Mouse (Mus musculus): Measurements from ENCODE around the gene Oas1f. TPM values are rescaled to one million over a fixed set of nuclear protein-coding genes. Genes with fewer than 3 reads are reported as not detected.

The Oas1f gene
- total RNA-seq, 1 experiment: 0.45 TPM

DNA sequence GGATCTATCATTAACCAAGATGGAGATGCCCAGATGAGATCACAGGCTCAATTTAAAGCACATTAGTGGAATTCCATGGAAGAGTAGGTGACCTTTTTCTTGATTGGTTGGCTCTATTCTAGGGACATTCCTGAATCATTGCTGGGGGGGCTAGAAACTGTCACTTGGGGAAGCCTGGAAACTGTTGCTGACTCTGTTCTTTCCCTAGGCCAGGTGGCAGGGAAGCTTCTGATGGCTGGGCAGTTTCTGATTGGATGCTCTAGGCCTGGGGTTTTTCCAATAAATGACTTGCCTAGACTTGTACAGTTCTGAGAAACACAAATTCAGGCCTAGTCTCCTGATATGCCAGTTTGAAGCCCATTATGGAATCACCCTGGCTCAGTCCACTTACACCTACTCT is 28.2 kb upstream of the Oas1f start:
- in situ Hi-C loops (cut with MboI; ENCODE audit: low sequenced_read_pairs in 2 of 2, unreplicated experiment in 2 of 2): no loop called here
- no peaks in the 10 kb centered on the region for H3K4me1 ChIP-seq (ENCODE audit: control insufficient read depth in 2 of 2, insufficient read depth in 2 of 2, low read length in 2 of 2, poor library complexity in 1 of 2)
- TF ChIP-seq HCFC1 (IDR thresholded peaks at IDR 0.05; ENCODE audit: borderline replicate concordance, insufficient read depth, low read length) (no peak), ZNF384 (IDR thresholded peaks at IDR 0.05; ENCODE audit: low read depth, low read length) (no peak), CHD2 (IDR thresholded peaks at IDR 0.05; ENCODE audit: low read depth, low read length) (no peak), ZC3H11A (IDR thresholded peaks at IDR 0.05; ENCODE audit: borderline replicate concordance, low read depth, low read length) (no peak), MAFK (IDR thresholded peaks at IDR 0.05; ENCODE audit: insufficient read depth, low read depth, low read length) (no peak)
- H3K36me3 ChIP-seq (ENCODE audit: control insufficient read depth, insufficient read depth, low read length, poor library complexity, severe bottlenecking): no peaks in the 10 kb centered on the region
- DNase-seq (ENCODE audit: low read depth, low spot score): no peak
- H3K9me3 ChIP-seq (ENCODE audit: control insufficient read depth, insufficient read depth, low read depth, low read length): no peaks in the 10 kb centered on the region
- H3K4me3 ChIP-seq (ENCODE audit: insufficient read depth in 1 of 2, low read depth in 1 of 2, low read length in 2 of 2, poor library complexity in 1 of 2, severe bottlenecking in 1 of 2): no peak overlapping the region
- no peak overlapping the region for H3K9ac ChIP-seq (ENCODE audit: insufficient read depth, low read depth, low read length, poor library complexity, severe bottlenecking)
- H3K27ac ChIP-seq (ENCODE audit: insufficient read depth, low read depth, low read length, poor library complexity, severe bottlenecking): no peak overlapping the region

DNA sequence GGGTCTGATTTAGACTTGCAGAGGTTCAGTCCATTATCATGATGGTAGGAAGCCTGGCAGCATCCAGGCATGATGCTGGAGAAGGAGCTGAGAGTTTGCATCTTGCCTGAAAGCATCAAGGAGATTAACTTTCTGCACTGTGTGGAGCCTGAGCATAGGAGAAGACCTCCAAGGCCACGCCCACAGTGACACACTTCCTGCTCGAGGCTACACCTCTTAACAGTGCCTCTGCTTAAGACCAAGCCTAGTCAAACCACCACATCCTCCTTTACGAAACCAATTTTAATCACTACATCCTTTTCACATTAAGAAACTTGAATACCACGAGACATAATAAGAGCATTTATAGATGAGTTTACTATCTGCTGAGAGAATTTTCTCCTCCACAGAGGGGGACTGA is 16.1 kb upstream of the Oas1f start:
- Histone ChIP-seq H3K9me3 (ENCODE audit: control insufficient read depth, insufficient read depth, low read depth, low read length) (peaks cover 5% of the 10 kb centered on the region; the same call in 1 of the 2 replicates), H3K27ac (ENCODE audit: insufficient read depth, low read depth, low read length, poor library complexity, severe bottlenecking) (no peak overlapping the region), H3K9ac (ENCODE audit: insufficient read depth, low read depth, low read length, poor library complexity, severe bottlenecking) (no peak overlapping the region), H3K36me3 (ENCODE audit: control insufficient read depth, insufficient read depth, low read length, poor library complexity, severe bottlenecking) (no peaks in the 10 kb centered on the region), H3K4me1 (ENCODE audit: control insufficient read depth in 2 of 2, insufficient read depth in 2 of 2, low read length in 2 of 2, poor library complexity in 1 of 2) (no peaks in the 10 kb centered on the region), H3K4me3 (ENCODE audit: insufficient read depth in 1 of 2, low read depth in 1 of 2, low read length in 2 of 2, poor library complexity in 1 of 2, severe bottlenecking in 1 of 2) (no peak overlapping the region)
- no peak for TF ChIP-seq MAFK (IDR thresholded peaks at IDR 0.05; ENCODE audit: insufficient read depth, low read depth, low read length)
- TF ChIP-seq HCFC1 (IDR thresholded peaks at IDR 0.05; ENCODE audit: borderline replicate concordance, insufficient read depth, low read length): no peak
- no peak for TF ChIP-seq ZC3H11A (IDR thresholded peaks at IDR 0.05; ENCODE audit: borderline replicate concordance, low read depth, low read length)
- no peak for TF ChIP-seq ZNF384 (IDR thresholded peaks at IDR 0.05; ENCODE audit: low read depth, low read length)
- TF ChIP-seq CHD2 (IDR thresholded peaks at IDR 0.05; ENCODE audit: low read depth, low read length): no peak
- in situ Hi-C loops (cut with MboI; ENCODE audit: low sequenced_read_pairs in 2 of 2, unreplicated experiment in 2 of 2): no loop called here
- no peak for DNase-seq (ENCODE audit: low read depth, low spot score)

DNA sequence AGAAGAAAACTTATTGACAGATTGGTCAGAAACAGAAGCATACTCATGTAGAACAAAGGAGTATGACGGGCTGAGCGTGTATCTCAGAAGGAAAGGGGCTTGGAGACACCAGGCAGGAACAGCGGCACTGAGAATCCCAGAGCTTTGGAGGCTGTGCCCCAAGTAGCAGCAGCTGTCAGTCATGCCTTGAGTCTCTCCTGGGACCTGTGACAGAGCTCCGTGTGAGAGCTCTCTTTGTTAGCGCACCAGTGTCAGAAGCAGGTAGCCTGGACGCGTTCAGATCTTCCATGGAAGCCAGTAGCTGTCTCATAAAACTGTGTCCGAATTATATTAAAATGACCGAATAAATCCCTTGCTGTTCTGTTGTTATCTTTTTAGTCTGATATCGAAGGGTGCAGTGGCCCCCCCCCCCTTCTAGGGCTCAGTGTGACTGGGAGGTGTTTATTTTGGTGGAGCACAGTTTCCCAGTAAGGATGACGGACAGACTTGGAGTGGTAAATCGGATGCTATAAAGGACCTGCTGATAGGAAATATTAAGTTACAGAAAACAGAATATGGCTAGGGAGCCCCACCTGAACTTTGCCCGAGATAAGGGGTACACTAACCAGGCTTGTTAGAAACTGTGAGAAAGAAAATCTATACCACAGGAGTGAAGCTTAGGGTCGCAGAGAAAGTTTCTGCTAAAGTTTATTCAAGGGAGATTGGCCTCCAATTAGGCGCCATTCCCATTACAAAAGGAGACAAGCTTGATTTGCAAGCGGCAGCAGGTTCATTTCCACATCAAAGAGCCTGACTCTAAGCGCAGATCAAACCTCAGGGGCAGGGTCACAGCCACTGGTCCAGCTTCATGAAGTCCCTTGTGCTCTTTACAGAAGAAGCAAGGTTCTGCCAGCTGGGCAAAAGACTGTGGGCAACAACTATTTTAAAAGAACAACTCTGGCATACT is 13.6 kb upstream of the Oas1f start:
- peaks cover 5% of the 10 kb centered on the region; the same call in 1 of the 2 replicates for H3K9me3 ChIP-seq (ENCODE audit: control insufficient read depth, insufficient read depth, low read depth, low read length)
- no peak overlapping the region for H3K27ac ChIP-seq (ENCODE audit: insufficient read depth, low read depth, low read length, poor library complexity, severe bottlenecking)
- no peaks in the 10 kb centered on the region for H3K4me1 ChIP-seq (ENCODE audit: control insufficient read depth in 2 of 2, insufficient read depth in 2 of 2, low read length in 2 of 2, poor library complexity in 1 of 2)
- DNase-seq (ENCODE audit: low read depth, low spot score): peak; percentile 67
- H3K36me3 ChIP-seq (ENCODE audit: control insufficient read depth, insufficient read depth, low read length, poor library complexity, severe bottlenecking): no peaks in the 10 kb centered on the region
- no peak overlapping the region for H3K4me3 ChIP-seq (ENCODE audit: insufficient read depth in 1 of 2, low read depth in 1 of 2, low read length in 2 of 2, poor library complexity in 1 of 2, severe bottlenecking in 1 of 2)
- H3K9ac ChIP-seq (ENCODE audit: insufficient read depth, low read depth, low read length, poor library complexity, severe bottlenecking): no peak overlapping the region
- TF ChIP-seq ZNF384 (IDR thresholded peaks at IDR 0.05; ENCODE audit: low read depth, low read length): no peak
- TF ChIP-seq MAFK (IDR thresholded peaks at IDR 0.05; ENCODE audit: insufficient read depth, low read depth, low read length): peak; percentile 69
- in situ Hi-C loops (cut with MboI; ENCODE audit: low sequenced_read_pairs in 2 of 2, unreplicated experiment in 2 of 2): no loop called here

DNA sequence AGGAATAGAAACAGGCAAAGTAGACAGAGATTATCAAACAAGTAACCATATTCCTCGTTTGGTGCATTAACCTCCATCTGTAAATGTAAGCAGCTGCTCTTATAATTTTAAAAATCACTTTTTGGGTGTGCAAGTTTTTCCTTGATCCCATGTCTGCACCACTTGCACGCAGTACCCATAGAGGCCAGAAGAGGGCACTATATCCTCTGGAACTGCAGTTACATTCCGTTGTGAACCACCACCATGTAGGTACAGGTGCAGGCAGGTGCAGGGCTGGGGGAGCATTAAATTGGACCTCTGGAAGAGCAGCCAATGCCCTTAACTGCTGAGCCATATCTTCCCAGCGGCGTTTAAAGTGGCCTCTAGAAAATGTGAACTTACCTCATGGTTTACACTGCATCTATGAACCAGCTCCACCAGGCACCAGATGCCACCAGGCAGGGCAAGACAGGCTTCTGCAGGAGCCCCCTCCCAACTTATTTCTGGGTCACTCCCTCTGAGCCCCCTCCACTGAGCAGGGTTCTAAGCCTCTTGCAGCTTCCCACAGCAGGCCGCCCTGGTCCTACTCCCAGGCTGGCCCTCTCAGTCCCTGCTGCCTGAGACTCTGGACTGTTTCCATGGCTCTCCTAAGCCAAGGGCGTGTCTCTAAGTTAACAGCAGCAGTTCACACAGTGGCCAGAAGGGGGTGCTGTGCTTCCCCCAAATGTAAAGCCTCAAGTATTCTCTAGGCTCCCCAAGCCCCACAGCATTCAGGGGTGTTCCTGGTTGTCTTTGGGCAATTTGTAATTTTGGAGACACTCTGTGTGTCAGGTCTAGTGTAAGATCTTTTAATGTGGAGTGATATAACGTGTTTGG is 10.2 kb upstream of the Oas1f start:
- Histone ChIP-seq H3K9me3 (ENCODE audit: control insufficient read depth, insufficient read depth, low read depth, low read length) (no peaks in the 10 kb centered on the region), H3K4me3 (ENCODE audit: insufficient read depth in 1 of 2, low read depth in 1 of 2, low read length in 2 of 2, poor library complexity in 1 of 2, severe bottlenecking in 1 of 2) (no peak overlapping the region), H3K36me3 (ENCODE audit: control insufficient read depth, insufficient read depth, low read length, poor library complexity, severe bottlenecking) (no peaks in the 10 kb centered on the region), H3K4me1 (ENCODE audit: control insufficient read depth in 2 of 2, insufficient read depth in 2 of 2, low read length in 2 of 2, poor library complexity in 1 of 2) (no peaks in the 10 kb centered on the region), H3K27ac (ENCODE audit: insufficient read depth, low read depth, low read length, poor library complexity, severe bottlenecking) (no peak overlapping the region), H3K9ac (ENCODE audit: insufficient read depth, low read depth, low read length, poor library complexity, severe bottlenecking) (no peak overlapping the region)
- TF ChIP-seq CHD2 (IDR thresholded peaks at IDR 0.05; ENCODE audit: low read depth, low read length): no peak
- peak; percentile 84 for TF ChIP-seq ZC3H11A (IDR thresholded peaks at IDR 0.05; ENCODE audit: borderline replicate concordance, low read depth, low read length)
- no peak for TF ChIP-seq ZNF384 (IDR thresholded peaks at IDR 0.05; ENCODE audit: low read depth, low read length)
- no peak for TF ChIP-seq HCFC1 (IDR thresholded peaks at IDR 0.05; ENCODE audit: borderline replicate concordance, insufficient read depth, low read length)
- no peak for TF ChIP-seq MAFK (IDR thresholded peaks at IDR 0.05; ENCODE audit: insufficient read depth, low read depth, low read length)
- peak; percentile 84 for DNase-seq (ENCODE audit: low read depth, low spot score)
- in situ Hi-C loops (cut with MboI; ENCODE audit: low sequenced_read_pairs in 2 of 2, unreplicated experiment in 2 of 2): no loop called here

All from ES-E14 (cell line).